Mouse (Mus musculus) stomach, embryonic 16.5 days (tissue): Measurements from ENCODE around the gene Pcbp4. TPM values are rescaled to one million over a fixed set of nuclear protein-coding genes. Genes with fewer than 3 reads are reported as not detected.
A peak's percentile ranks its signal among the peaks of the same experiment; 100 is the strongest.

Experiments
- ATAC-seq: fragments of 200-750 bp; cut with Nextera tagmentation; 2 replicates; pipeline ENCODE4 v1.8.0; 2017; ENCODE audit warnings: moderate number of reproducible peaks, moderate TSS enrichment; ENCODE audit not compliant: insufficient read depth, low FRiP score
- H3K27ac ChIP-seq: fragments of 300-500 bp; sonication (generic); 2 replicates; pipeline ENCODE4 v1.5.1; 2014; ENCODE audit warnings: low read length
- H3K27me3 ChIP-seq: fragments of 300-500 bp; sonication (generic); 2 replicates; pipeline ENCODE4 v1.6.1; 2014; ENCODE audit warnings: low read length, control low read depth, mixed read lengths; ENCODE audit not compliant: control insufficient read depth, insufficient read depth
- H3K36me3 ChIP-seq: fragments of 300-500 bp; sonication (generic); 2 replicates; pipeline ENCODE4 v1.6.1; 2014; ENCODE audit warnings: low read length; ENCODE audit not compliant: control insufficient read depth, insufficient read depth
- H3K4me1 ChIP-seq: fragments of 300-500 bp; sonication (generic); 2 replicates; pipeline ENCODE4 v1.6.1; 2014; ENCODE audit warnings: low read length, control low read depth, mixed read lengths; ENCODE audit not compliant: control insufficient read depth, insufficient read depth
- H3K4me2 ChIP-seq: fragments of 300-500 bp; sonication (generic); 2 replicates; pipeline ENCODE4 v1.6.1; 2014; ENCODE audit warnings: low read depth, low read length, mixed read lengths
- H3K4me3 ChIP-seq: fragments of 300-500 bp; sonication (generic); replicated peaks from 2 replicates; pipeline ENCODE4 v1.5.1; 2014; ENCODE audit warnings: mild to moderate bottlenecking, low read length
- H3K9ac ChIP-seq: fragments of 300-500 bp; sonication (generic); 2 replicates; pipeline ENCODE4 v1.6.1; 2014; ENCODE audit warnings: low read length
- H3K9me3 ChIP-seq: fragments of 300-500 bp; sonication (generic); replicated peaks from 2 replicates; pipeline ENCODE4 v1.6.1; 2016; ENCODE audit warnings: low read length, control low read depth; ENCODE audit not compliant: control insufficient read depth
- WGBS: fragments of 180-500 bp; shearing (Covaris S2); extraction: QIAGEN DNeasy Blood & Tissue Kit; methylation state at CpG from one replicate; pipeline ENCODE4 v1.1.7; 2014; 5-methylcytosine and 5-hydroxymethylcytosine counted together
- polyA plus RNA-seq: library from polyadenylated mRNA; unstranded; fragments of >200 nt; fragmentation: Nextera tagmentation; extraction: Ambion mirVana; gene quantifications from 2 replicates; pipeline ENCODE4 v1.2.1, GENCODE M21; 2015

The Pcbp4 gene
- polyA plus RNA-seq, 1 experiment from 2014 or later: 39.4 TPM

- Histone ChIP-seq H3K27ac (no peak overlapping the region), H3K4me3 (no peak overlapping the region), H3K9me3 (no peaks in the 10 kb centered on the region), H3K36me3 (peaks cover 23% of the 10 kb centered on the region; the same call in 1 of the 2 replicates), H3K4me2 (no peak overlapping the region), H3K4me1 (peaks cover 32% of the 10 kb centered on the region), H3K9ac (no peak overlapping the region), H3K27me3 (no peaks in the 10 kb centered on the region)
- WGBS: 72% methylated on average over 7 of the region's 7 CpGs
- ATAC-seq: no peak
Observed at GRCm38 (mm10) chr9:106433389-106433788, 19.7 kb upstream of the Pcbp4 start.

GRCm38 (mm10) chr9:106436566-106436965 is 16.5 kb upstream of the Pcbp4 start:
- peaks cover 27% of the 10 kb centered on the region for H3K4me1 ChIP-seq
- no peaks in the 10 kb centered on the region for H3K27me3 ChIP-seq
- H3K27ac ChIP-seq: no peak overlapping the region
- whole genome bisulfite sequencing: 81% methylated on average over 9 of the region's 9 CpGs
- no peak for ATAC-seq
- H3K9ac ChIP-seq: peak overlapping the region; percentile 50; the same call in 1 of the 2 replicates
- no peak overlapping the region for H3K4me3 ChIP-seq
- no peaks in the 10 kb centered on the region for H3K9me3 ChIP-seq
- H3K4me2 ChIP-seq: peak overlapping the region; percentile 86; the same call in 1 of the 2 replicates
- H3K36me3 ChIP-seq: peaks cover 14% of the 10 kb centered on the region; the same call in 1 of the 2 replicates

- Histone ChIP-seq H3K27me3 (no peaks in the 10 kb centered on the region), H3K36me3 (no peaks in the 10 kb centered on the region), H3K9me3 (no peaks in the 10 kb centered on the region), H3K9ac (no peak overlapping the region), H3K4me1 (peaks cover 22% of the 10 kb centered on the region), H3K4me3 (no peak overlapping the region), H3K27ac (no peak overlapping the region), H3K4me2 (no peak overlapping the region)
- WGBS: 74% methylated on average over 5 of the region's 5 CpGs
- no peak for ATAC-seq
Observed at GRCm38 (mm10) chr9:106442680-106443079, 10.4 kb upstream of the Pcbp4 start.

- WGBS: 74% methylated on average over 4 of the region's 4 CpGs
- Histone ChIP-seq H3K4me3 (no peak overlapping the region), H3K9ac (no peak overlapping the region), H3K27me3 (no peaks in the 10 kb centered on the region), H3K27ac (no peak overlapping the region), H3K36me3 (no peaks in the 10 kb centered on the region), H3K9me3 (no peaks in the 10 kb centered on the region), H3K4me2 (no peak overlapping the region), H3K4me1 (peaks cover 27% of the 10 kb centered on the region)
- ATAC-seq: no peak
Observed at GRCm38 (mm10) chr9:106444836-106445235, 8.3 kb upstream of the Pcbp4 start.

- Histone ChIP-seq H3K9ac (peak within 1 kb of the TSS; percentile 77), H3K4me2 (peak within 1 kb of the TSS; percentile 74), H3K4me1 (peaks cover 44% of the 10 kb centered on the region), H3K27me3 (no peaks in the 10 kb centered on the region), H3K27ac (peak within 1 kb of the TSS; percentile 26), H3K9me3 (no peaks in the 10 kb centered on the region), H3K36me3 (no peaks in the 10 kb centered on the region), H3K4me3 (peak within 1 kb of the TSS; percentile 52)
- 0% methylated on average over 24 of the region's 24 CpGs for WGBS
- peak; percentile 90 for ATAC-seq
Observed at GRCm38 (mm10) chr9:106447348-106447747, 5.7 kb upstream of the Pcbp4 start, which contains the start of the genes Abhd14b and Abhd14a. Gene Abhd14b (plus strand): TSS chr9:106447459. Gene Abhd14a (minus strand): TSS chr9:106447678.

- 31% methylated on average over 9 of the region's 9 CpGs for WGBS
- Histone ChIP-seq H3K36me3 (no peaks in the 10 kb centered on the region), H3K4me3 (peak overlapping the region; percentile 52), H3K4me1 (peaks cover 48% of the 10 kb centered on the region), H3K27me3 (no peaks in the 10 kb centered on the region), H3K4me2 (peak overlapping the region; percentile 74), H3K27ac (peak overlapping the region; percentile 26; the same call in 1 of the 2 replicates), H3K9ac (peak overlapping the region; percentile 77; the same call in 1 of the 2 replicates), H3K9me3 (no peaks in the 10 kb centered on the region)
- ATAC-seq: peak; percentile 0; the same call in 1 of the 2 replicates
Observed at GRCm38 (mm10) chr9:106447951-106448350, 5.1 kb upstream of the Pcbp4 start.

- WGBS: 0% methylated on average over 23 of the region's 23 CpGs
- peak overlapping the region; percentile 52 for H3K4me3 ChIP-seq
- peak overlapping the region; percentile 74 for H3K4me2 ChIP-seq
- peaks cover 48% of the 10 kb centered on the region for H3K4me1 ChIP-seq
- H3K27me3 ChIP-seq: no peaks in the 10 kb centered on the region
- ATAC-seq: peak; percentile 71; the same call in 1 of the 2 replicates
- no peaks in the 10 kb centered on the region for H3K9me3 ChIP-seq
- H3K9ac ChIP-seq: peak overlapping the region; percentile 77
- no peaks in the 10 kb centered on the region for H3K36me3 ChIP-seq
- H3K27ac ChIP-seq: peak overlapping the region; percentile 73
Observed at GRCm38 (mm10) chr9:106448498-106449031, 4.5 kb upstream of the Pcbp4 start.

- ATAC-seq: no peak
- H3K4me1 ChIP-seq: peaks cover 58% of the 10 kb centered on the region
- peak overlapping the region; percentile 48 for H3K27ac ChIP-seq
- 0 out of 2 replicates have a peak overlapping the region, but pooled peaks have one; percentile 2 for H3K9ac ChIP-seq
- WGBS: 87% methylated on average over 8 of the region's 8 CpGs
- no peaks in the 10 kb centered on the region for H3K36me3 ChIP-seq
- no peak overlapping the region for H3K4me2 ChIP-seq
- no peak overlapping the region for H3K4me3 ChIP-seq
- H3K9me3 ChIP-seq: no peaks in the 10 kb centered on the region
- H3K27me3 ChIP-seq: no peaks in the 10 kb centered on the region
Observed at GRCm38 (mm10) chr9:106449947-106450346, 3.1 kb upstream of the Pcbp4 start.

- H3K27ac ChIP-seq: peak overlapping the region; percentile 48
Observed at GRCm38 (mm10) chr9:106450661-106451060, 2.4 kb upstream of the Pcbp4 start.

More at GRCm38 (mm10) chr9:106450661-106451060, 2.4 kb upstream of the Pcbp4 start:
- Histone ChIP-seq H3K9ac (no peak overlapping the region), H3K36me3 (no peaks in the 10 kb centered on the region), H3K4me2 (peak overlapping the region; percentile 7; the same call in 1 of the 2 replicates), H3K27me3 (no peaks in the 10 kb centered on the region), H3K9me3 (no peaks in the 10 kb centered on the region), H3K4me3 (no peak overlapping the region), H3K4me1 (peaks cover 62% of the 10 kb centered on the region)
- 13% methylated on average over 9 of the region's 9 CpGs for WGBS
- ATAC-seq: peak; percentile 6; the same call in 1 of the 2 replicates
